Mouse (Mus musculus): ENCODE results near the gene Slc25a47. TPM values are rescaled to one million over a fixed set of nuclear protein-coding genes. Genes with fewer than 3 reads are reported as not detected.

Slc25a47 gene
- polyA plus RNA-seq, 1 experiment from 2014 or later = 2.0 TPM

DNA sequence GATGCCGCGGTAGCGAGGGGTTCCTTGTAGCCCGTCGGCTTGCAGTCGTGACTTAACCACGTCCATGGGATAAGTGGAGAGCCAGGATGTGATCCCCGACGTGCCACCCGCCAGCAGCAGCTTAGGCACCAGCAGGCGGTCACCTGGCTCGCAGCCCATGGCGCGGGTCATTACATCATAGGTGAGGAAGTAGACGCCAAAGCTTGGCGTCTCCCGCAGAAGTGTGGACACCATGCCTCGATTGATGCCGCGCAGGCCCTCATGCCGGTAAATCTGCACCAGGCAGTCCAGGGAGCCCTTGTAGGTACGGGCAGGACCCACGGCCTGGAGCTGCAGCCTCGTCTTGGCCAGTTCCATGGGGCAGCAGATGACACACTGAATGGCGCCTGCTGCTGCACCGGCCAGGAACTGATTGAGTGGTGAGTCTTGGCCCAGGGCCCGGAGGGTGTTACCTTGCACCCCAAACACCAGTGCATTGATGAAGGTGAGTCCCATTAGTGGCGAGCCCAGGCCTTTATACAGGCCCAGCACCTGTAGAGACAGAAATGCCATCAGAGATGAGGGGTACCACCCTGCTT is 8.8 kb upstream of the Slc25a47 start:
- DNase-seq (no peak), ATAC-seq (ENCODE audit: low read depth) (no peak)
- 93% methylated on average over 28 of the region's 28 CpGs for WGBS (ENCODE audit: insufficient replicate concordance)

DNA sequence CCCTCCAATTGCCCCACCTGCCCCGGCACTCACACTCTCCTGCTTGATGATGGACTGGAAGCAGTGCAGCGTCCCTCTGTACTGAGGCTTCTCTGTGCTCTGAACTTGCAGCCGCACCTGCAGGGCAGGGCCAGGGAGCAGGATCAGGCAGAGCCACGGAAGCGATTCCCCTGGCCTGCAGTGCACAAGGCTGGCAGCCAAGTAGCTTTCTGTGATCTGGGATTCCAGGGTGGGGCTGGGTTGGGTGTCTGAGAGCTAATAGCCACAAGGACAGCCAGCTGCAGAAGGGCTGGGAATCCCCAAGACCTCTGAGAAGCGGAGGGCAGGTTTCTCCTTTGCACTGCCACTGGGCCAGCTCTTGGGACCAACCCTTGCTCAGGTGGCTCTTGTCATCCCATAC is 8.2 kb upstream of the Slc25a47 start:
- Histone ChIP-seq H3K4me3 (replicated peaks) (no peak overlapping the region), H3K4me1 (replicated peaks) (no peaks in the 10 kb centered on the region), H3K9ac (no peak overlapping the region), H3K9me3 (replicated peaks) (no peaks in the 10 kb centered on the region; the same call in 1 of the 2 replicates), H3K36me3 (peaks cover 30% of the 10 kb centered on the region), H3K4me2 (no peak overlapping the region), H3K27me3 (no peaks in the 10 kb centered on the region), H3K27ac (no peak overlapping the region)
- 92% methylated on average over 6 of the region's 6 CpGs for WGBS (ENCODE audit: insufficient replicate concordance)
- DNase-seq = no peak
- ATAC-seq (ENCODE audit: low read depth) = no peak

More for the DNA sequence above, 8.8 kb upstream of the Slc25a47 start:
- Histone ChIP-seq H3K9ac (no peak overlapping the region), H3K4me2 (no peak overlapping the region), H3K27me3 (no peaks in the 10 kb centered on the region), H3K4me3 (replicated peaks) (no peak overlapping the region), H3K4me1 (replicated peaks) (no peaks in the 10 kb centered on the region), H3K36me3 (peaks cover 30% of the 10 kb centered on the region), H3K27ac (no peak overlapping the region), H3K9me3 (replicated peaks) (no peaks in the 10 kb centered on the region; the same call in 1 of the 2 replicates)

- ATAC-seq (ENCODE audit: low read depth) = no peak
- DNase-seq = no peak
Observed at GRCm38 (mm10) chr12:108829636-108830035, 6.2 kb upstream of the Slc25a47 start.

DNA sequence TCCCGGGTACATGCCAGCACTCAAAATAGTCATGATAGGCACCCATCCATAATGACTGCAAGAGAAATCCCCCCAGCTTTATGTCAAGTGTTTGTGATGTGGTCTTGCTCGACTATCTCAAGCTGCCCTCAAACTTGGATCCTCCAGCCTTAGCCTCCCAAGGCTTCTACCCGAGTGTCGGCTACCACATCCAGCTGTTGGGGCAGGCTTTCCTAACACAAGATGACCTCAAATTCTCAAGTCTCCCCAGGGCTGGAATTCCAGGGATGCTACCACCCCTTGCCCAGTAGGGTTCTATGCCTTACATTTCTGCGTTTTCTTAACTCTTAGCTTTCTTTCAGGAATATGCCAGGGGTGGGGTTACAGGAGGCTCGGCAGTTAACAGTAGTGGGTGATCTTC is 5.5 kb upstream of the Slc25a47 start:
- DNase-seq (no peak), ATAC-seq (ENCODE audit: low read depth) (no peak)
- Histone ChIP-seq H3K9ac (no peak overlapping the region), H3K27me3 (no peaks in the 10 kb centered on the region), H3K27ac (no peak overlapping the region), H3K36me3 (peaks cover 30% of the 10 kb centered on the region), H3K4me1 (replicated peaks) (peaks cover 10% of the 10 kb centered on the region), H3K4me2 (no peak overlapping the region), H3K4me3 (replicated peaks) (no peak overlapping the region), H3K9me3 (replicated peaks) (no peaks in the 10 kb centered on the region; the same call in 1 of the 2 replicates)
- 76% methylated on average over 6 of the region's 6 CpGs for WGBS (ENCODE audit: insufficient replicate concordance)

More at GRCm38 (mm10) chr12:108829636-108830035, 6.2 kb upstream of the Slc25a47 start:
- Histone ChIP-seq H3K9me3 (replicated peaks) (no peaks in the 10 kb centered on the region; the same call in 1 of the 2 replicates), H3K36me3 (peaks cover 30% of the 10 kb centered on the region), H3K4me2 (no peak overlapping the region), H3K4me3 (replicated peaks) (no peak overlapping the region), H3K4me1 (replicated peaks) (peaks cover 3% of the 10 kb centered on the region), H3K27me3 (no peaks in the 10 kb centered on the region), H3K27ac (no peak overlapping the region), H3K9ac (no peak overlapping the region)
- 78% methylated on average over 5 of the region's 5 CpGs for WGBS (ENCODE audit: insufficient replicate concordance)

GRCm38 (mm10) chr12:108831966-108832643 is 3.7 kb upstream of the Slc25a47 start:
- Histone ChIP-seq H3K4me3 (replicated peaks) (no peak overlapping the region), H3K27me3 (no peaks in the 10 kb centered on the region), H3K4me2 (no peak overlapping the region), H3K4me1 (replicated peaks) (peaks cover 24% of the 10 kb centered on the region), H3K9ac (no peak overlapping the region), H3K27ac (no peak overlapping the region), H3K9me3 (replicated peaks) (no peaks in the 10 kb centered on the region; the same call in 1 of the 2 replicates), H3K36me3 (peaks cover 15% of the 10 kb centered on the region)
- ATAC-seq (ENCODE audit: low read depth) (no peak), DNase-seq (no peak)
- WGBS (ENCODE audit: insufficient replicate concordance) = 68% methylated on average over 9 of the region's 9 CpGs

DNA sequence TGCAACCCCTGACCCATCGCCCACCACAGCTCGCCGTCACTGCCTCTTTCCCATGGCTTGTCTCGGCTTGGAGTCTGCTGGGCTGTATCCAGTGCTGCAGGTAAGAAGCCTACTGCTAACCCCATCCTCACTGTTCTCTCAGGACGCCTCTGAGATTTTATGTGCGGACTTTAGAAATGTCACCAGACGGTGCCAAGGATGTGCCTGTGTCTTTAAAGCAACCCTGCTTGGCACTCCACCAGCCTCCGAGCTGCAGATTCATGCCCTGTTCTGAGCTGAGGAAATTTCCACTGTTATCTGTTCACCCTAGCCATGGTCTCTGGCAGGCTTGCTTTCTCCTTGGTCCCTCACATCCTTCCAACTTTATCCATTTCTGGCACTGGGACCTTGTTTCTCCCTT is 3.0 kb upstream of the Slc25a47 start:
- WGBS (ENCODE audit: insufficient replicate concordance) = 83% methylated on average over 8 of the region's 8 CpGs
- Histone ChIP-seq H3K9me3 (replicated peaks) (no peaks in the 10 kb centered on the region; the same call in 1 of the 2 replicates), H3K27me3 (no peaks in the 10 kb centered on the region), H3K4me3 (replicated peaks) (no peak overlapping the region), H3K4me1 (replicated peaks) (peaks cover 32% of the 10 kb centered on the region), H3K36me3 (peaks cover 7% of the 10 kb centered on the region), H3K9ac (no peak overlapping the region), H3K27ac (no peak overlapping the region), H3K4me2 (no peak overlapping the region)
- DNase-seq = no peak
- ATAC-seq (ENCODE audit: low read depth) = no peak

GRCm38 (mm10) chr12:108833408-108833807 is 2.4 kb upstream of the Slc25a47 start:
- no peak for DNase-seq
- Histone ChIP-seq H3K36me3 (peaks cover 2% of the 10 kb centered on the region), H3K4me2 (no peak overlapping the region), H3K9ac (no peak overlapping the region), H3K4me3 (replicated peaks) (no peak overlapping the region), H3K27ac (no peak overlapping the region), H3K27me3 (no peaks in the 10 kb centered on the region), H3K9me3 (replicated peaks) (no peaks in the 10 kb centered on the region), H3K4me1 (replicated peaks) (peaks cover 37% of the 10 kb centered on the region)
- WGBS (ENCODE audit: insufficient replicate concordance) = 78% methylated on average over 3 of the region's 3 CpGs
- no peak for ATAC-seq (ENCODE audit: low read depth)

DNA sequence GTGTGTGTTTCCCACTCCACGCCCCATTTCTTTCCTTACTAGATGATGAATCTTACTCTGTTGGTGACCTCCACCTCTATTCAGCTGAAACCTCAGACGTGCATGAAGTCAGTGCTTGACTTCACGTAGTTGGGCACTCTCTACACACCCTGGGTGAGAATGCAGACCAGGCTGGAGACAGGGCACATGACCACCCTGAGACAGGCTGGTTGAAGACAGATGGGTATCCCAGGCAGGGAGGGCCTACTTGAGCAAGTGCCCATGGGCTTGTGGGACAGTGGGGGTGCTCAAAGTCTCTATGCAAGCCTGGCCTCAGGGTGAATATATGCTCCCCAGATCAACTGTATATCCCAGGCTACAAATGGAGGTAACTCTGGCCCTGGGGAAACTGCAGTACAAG is 1.5 kb upstream of the Slc25a47 start:
- ATAC-seq (ENCODE audit: low read depth) (no peak), DNase-seq (no peak)
- H3K27me3 ChIP-seq = no peaks in the 10 kb centered on the region
- 74% methylated on average over 3 of the region's 3 CpGs for WGBS (ENCODE audit: insufficient replicate concordance)
- no peak overlapping the region for H3K27ac ChIP-seq
- H3K4me3 ChIP-seq (replicated peaks) = no peak overlapping the region
- no peaks in the 10 kb centered on the region for H3K36me3 ChIP-seq
- H3K4me1 ChIP-seq (replicated peaks) = peaks cover 39% of the 10 kb centered on the region
- peak overlapping the region; percentile 96; the same call in 1 of the 2 replicates for H3K4me2 ChIP-seq
- H3K9me3 ChIP-seq (replicated peaks) = no peaks in the 10 kb centered on the region
- no peak overlapping the region for H3K9ac ChIP-seq

- no peak for DNase-seq
- Histone ChIP-seq H3K27me3 (no peaks in the 10 kb centered on the region), H3K27ac (no peak overlapping the region)
Observed at GRCm38 (mm10) chr12:108834786-108835185, 1.1 kb upstream of the Slc25a47 start.

GRCm38 (mm10) chr12:108835208-108835839 is 522 bp upstream of the Slc25a47 start:
- peak overlapping the region; percentile 68 for H3K4me3 ChIP-seq (replicated peaks)
- no peaks in the 10 kb centered on the region for H3K36me3 ChIP-seq
- H3K9me3 ChIP-seq (replicated peaks) = no peaks in the 10 kb centered on the region
- H3K4me1 ChIP-seq (replicated peaks) = peaks cover 39% of the 10 kb centered on the region
- H3K9ac ChIP-seq = peak overlapping the region; percentile 73
- no peak for DNase-seq
- H3K4me2 ChIP-seq = peak overlapping the region; percentile 96
- 5% methylated on average over 51 of the region's 51 CpGs for WGBS (ENCODE audit: insufficient replicate concordance)
- no peak overlapping the region for H3K27ac ChIP-seq
- H3K27me3 ChIP-seq = no peaks in the 10 kb centered on the region
- ATAC-seq (ENCODE audit: low read depth) = peak; percentile 5; the same call in 1 of the 2 replicates

More at GRCm38 (mm10) chr12:108834786-108835185, 1.1 kb upstream of the Slc25a47 start:
- Histone ChIP-seq H3K36me3 (no peaks in the 10 kb centered on the region), H3K9me3 (replicated peaks) (no peaks in the 10 kb centered on the region), H3K9ac (peak overlapping the region; percentile 73), H3K4me3 (replicated peaks) (peak overlapping the region; percentile 68), H3K4me1 (replicated peaks) (peaks cover 39% of the 10 kb centered on the region), H3K4me2 (peak overlapping the region; percentile 96)
- ATAC-seq (ENCODE audit: low read depth) = no peak
- 48% methylated on average over 5 of the region's 5 CpGs for WGBS (ENCODE audit: insufficient replicate concordance)

DNA sequence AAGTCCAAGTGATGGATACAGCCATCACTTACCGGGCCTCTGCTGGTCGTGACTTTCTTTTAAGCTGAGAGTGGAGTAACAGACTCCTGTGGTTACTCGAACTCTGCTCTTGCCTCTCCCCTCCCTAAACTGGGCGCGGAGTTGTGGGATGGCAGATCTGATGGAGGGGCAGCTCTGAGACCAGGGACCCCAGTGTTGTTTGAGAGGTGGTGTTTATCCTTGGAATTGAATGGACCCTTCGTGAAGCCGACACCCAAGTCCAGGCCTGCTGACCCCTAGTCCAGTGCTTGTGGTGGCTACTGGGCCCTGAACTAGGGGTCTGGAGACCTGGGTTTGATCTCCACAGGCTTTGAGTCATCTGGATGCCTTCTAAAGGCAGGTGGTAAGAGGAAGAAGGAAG is 876 bp downstream of the Slc25a47 start:
- no peak overlapping the region for H3K27ac ChIP-seq
- 38% methylated on average over 7 of the region's 7 CpGs for WGBS (ENCODE audit: insufficient replicate concordance)
- peaks cover 39% of the 10 kb centered on the region for H3K4me1 ChIP-seq (replicated peaks)
- ATAC-seq (ENCODE audit: low read depth) (no peak), DNase-seq (no peak)
- no peaks in the 10 kb centered on the region for H3K27me3 ChIP-seq
- H3K9ac ChIP-seq = peak overlapping the region; percentile 75
- H3K9me3 ChIP-seq (replicated peaks) = no peaks in the 10 kb centered on the region
- H3K36me3 ChIP-seq = peaks cover 7% of the 10 kb centered on the region
- peak overlapping the region; percentile 96 for H3K4me2 ChIP-seq
- peak overlapping the region; percentile 68 for H3K4me3 ChIP-seq (replicated peaks)

Data from liver, embryonic 13.5 days (tissue).